Mouse (Mus musculus): ENCODE measurements around the gene Pcbd2. TPM values are rescaled to one million over a fixed set of nuclear protein-coding genes. Genes with fewer than 3 reads are reported as not detected.
A peak's percentile ranks its signal among the peaks of the same experiment; 100 is the strongest.
"Not testable (repeated sequence)": the region's sequence is repeated elsewhere in the genome, so short reads cannot be mapped to it uniquely, and the experiment has no call there.

Gene Pcbd2
- 10 to 100 TPM; 30.9 to 40.2 TPM for total RNA-seq (2021)

DNA sequence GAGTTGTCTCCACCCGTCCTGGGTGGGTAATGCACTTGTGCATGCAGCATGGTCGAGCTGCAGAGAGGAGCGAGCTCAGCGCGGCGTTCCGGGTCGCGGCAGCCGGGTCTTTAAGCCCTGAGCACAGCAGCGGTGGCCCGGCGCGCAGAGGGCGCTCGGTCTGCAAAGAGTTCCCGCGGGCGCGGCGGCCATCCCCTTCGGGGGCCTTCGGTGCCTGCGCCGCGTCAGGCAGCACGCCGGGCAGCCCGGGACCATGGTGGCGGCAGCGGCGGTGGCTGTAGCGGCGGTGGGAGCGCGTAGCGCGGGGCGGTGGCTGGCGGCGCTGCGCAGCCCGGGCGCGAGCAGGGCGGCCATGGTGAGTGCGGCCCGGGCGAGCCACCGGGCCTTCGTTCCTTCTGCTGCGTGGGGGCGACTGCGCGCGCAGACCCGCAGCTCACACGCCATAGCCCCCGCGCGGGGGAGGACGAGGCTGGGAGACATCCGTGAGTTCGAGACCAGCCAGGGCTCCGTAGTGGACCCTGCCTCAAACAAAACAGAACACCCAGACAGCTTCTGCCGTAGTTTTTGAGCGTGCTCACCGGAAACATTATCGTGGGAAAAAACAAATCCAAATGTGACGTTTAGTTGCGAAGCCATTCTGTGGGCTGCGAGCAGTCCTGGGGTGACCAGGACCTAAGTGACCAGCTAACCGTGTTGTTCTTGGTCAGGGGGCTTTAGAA lies at the start of gene Pcbd2:
Pcbd2 (plus strand) TSS at position 249 of the 719 bp plus-strand sequence.
- peak; percentile 74 to 75 for DNase-seq (ENCODE audit: extremely low spot score in 1 of 2, low spot score in 1 of 2)

DNA sequence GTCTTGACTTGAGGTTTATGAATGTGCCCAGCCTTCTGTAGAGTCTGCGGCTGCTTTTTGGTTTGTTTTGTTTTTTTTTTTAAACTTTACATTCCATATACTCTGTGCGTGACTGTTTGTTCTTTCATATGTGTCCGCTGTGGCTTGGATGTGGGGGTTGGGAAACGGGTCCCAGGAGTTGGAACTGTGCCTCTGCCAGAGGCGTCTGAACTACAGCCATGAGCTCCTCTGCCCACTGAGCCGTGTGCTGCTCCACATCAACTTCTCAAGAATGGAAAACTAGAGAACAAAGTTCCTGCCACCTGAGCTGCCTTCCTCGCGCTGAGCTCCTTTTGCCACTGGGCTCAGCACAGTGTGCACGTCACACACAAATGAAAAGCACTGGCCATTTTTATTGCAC lies 45.0 kb upstream of the Pcbd2 start:
- no peak for DNase-seq (ENCODE audit: extremely low spot score in 1 of 2, low spot score in 1 of 2)

GRCm38 (mm10) chr13:55683581-55683980 lies 43.6 kb upstream of the Pcbd2 start:
- DNase-seq (ENCODE audit: extremely low spot score in 1 of 2, low spot score in 1 of 2), result no peak

DNA sequence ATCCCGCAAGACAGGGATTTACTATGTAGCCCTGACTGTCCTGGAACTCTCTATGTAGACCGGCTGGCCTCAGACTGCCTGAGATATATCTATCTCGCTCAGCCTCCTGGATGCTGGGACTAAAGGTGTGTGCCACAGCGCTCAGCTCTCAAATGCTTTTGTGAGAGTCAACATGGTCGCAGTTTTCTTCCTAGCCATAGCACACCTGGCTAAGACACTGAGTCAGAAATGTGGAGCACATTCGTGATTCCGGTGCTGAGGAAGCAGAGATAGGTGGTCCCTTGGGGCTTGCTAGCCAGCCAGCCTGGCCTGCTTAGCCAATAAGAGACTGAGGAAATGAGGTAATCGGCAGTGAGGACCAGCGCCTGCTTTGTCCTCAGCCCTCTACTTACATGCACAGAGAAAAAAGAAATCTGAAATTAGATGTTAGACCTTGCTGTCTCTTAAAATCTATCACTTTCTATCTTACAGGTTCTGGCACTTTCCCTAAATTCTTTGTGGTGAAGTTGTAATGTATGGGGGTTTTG lies 41.0 kb upstream of the Pcbd2 start:
- DNase-seq (ENCODE audit: extremely low spot score in 1 of 2, low spot score in 1 of 2), result no peak

- DNase-seq (ENCODE audit: extremely low spot score in 1 of 2, low spot score in 1 of 2), result no peak
Measured at GRCm38 (mm10) chr13:55687927-55688602, 39.1 kb upstream of the Pcbd2 start.

DNA sequence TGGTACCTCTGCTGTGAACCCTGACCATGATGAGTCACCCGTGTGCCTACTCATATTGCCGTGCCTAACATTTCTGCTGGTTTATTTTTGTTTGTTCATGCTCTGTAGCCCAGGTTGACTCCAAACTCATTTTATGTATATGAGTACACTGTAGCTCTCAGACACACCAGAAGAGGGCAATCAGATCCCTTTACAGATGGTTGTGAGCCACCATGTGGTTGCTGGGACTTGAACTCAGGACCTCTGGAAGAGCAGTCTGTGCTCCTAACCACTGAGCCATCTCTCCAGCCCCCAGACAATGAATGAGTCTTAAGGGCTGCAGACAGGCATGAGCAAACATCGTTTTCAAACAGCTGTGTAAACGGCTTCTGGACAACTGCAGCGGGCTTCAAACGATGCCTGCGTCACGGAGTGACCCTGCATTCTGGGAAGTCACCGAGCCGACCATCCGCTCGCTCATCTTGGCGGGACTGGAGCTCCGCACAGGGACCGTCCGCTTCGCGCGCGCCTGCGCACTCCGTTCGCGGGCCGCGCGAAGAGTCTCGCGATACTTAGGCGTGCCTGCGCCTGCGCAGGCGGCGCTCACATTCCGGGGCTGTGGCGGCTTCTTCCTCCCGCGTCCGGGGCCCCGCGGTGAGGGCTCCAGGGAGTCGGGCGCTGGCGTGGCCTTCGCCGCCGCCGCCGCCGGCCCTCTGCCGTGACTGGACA lies 34.5 kb upstream of the Pcbd2 start, which contains the start of gene B230219D22Rik:
B230219D22Rik (plus strand) TSS at position 590 of the 708 bp plus-strand sequence.
- DNase-seq (ENCODE audit: extremely low spot score in 1 of 2, low spot score in 1 of 2), result peak; percentile 83 to 90

- peak in 1 of 2 experiments; percentile 33 for DNase-seq (ENCODE audit: extremely low spot score in 1 of 2, low spot score in 1 of 2)
Measured at GRCm38 (mm10) chr13:55693243-55693721, 33.9 kb upstream of the Pcbd2 start.

- no peak for DNase-seq (ENCODE audit: extremely low spot score in 1 of 2, low spot score in 1 of 2)
Measured at GRCm38 (mm10) chr13:55694110-55694509, 33.1 kb upstream of the Pcbd2 start.

- not testable (repeated sequence) for DNase-seq (ENCODE audit: extremely low spot score in 1 of 2, low spot score in 1 of 2)
Measured at GRCm38 (mm10) chr13:55695989-55696388, 31.2 kb upstream of the Pcbd2 start.

GRCm38 (mm10) chr13:55704301-55704700 lies 22.9 kb upstream of the Pcbd2 start:
- no peak for DNase-seq (ENCODE audit: extremely low spot score in 1 of 2, low spot score in 1 of 2)

- no peak for DNase-seq (ENCODE audit: extremely low spot score in 1 of 2, low spot score in 1 of 2)
Measured at GRCm38 (mm10) chr13:55712846-55713245, 14.3 kb upstream of the Pcbd2 start.

GRCm38 (mm10) chr13:55714501-55715166 lies 12.5 kb upstream of the Pcbd2 start, which contains the start of gene Txndc15:
Gene Txndc15, plus strand, starts transcription at chr13:55714650.
- peak; percentile 85 to 90 for DNase-seq (ENCODE audit: extremely low spot score in 1 of 2, low spot score in 1 of 2)

- no peak for DNase-seq (ENCODE audit: extremely low spot score in 1 of 2, low spot score in 1 of 2)
Measured at GRCm38 (mm10) chr13:55715167-55715512, 12.0 kb upstream of the Pcbd2 start.

- DNase-seq (ENCODE audit: extremely low spot score in 1 of 2, low spot score in 1 of 2), result no peak
Measured at GRCm38 (mm10) chr13:55715908-55716510, 11.2 kb upstream of the Pcbd2 start.

GRCm38 (mm10) chr13:55721516-55721915 lies 5.7 kb upstream of the Pcbd2 start:
- DNase-seq (ENCODE audit: extremely low spot score in 1 of 2, low spot score in 1 of 2), result no peak

DNA sequence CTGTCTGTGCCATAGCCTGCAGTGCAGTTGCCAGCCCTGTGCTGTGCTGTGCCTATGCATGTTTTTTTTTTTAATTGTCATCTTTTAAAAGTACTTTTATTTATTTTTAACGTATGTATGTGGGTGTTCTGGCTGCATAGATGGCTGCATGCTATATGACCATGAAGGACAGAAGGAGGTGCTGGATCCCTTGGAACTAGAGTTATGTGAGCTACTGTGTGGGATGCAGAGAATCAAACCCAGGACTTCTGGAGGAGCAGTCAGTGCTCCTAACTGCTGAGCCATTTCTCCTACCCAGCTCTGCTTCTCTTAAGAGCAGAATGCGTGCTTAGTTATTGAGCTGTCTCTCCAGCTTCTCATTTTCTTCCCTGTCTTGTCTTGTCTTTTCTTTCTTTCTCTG lies 5.2 kb upstream of the Pcbd2 start:
- no peak for DNase-seq (ENCODE audit: extremely low spot score in 1 of 2, low spot score in 1 of 2)

GRCm38 (mm10) chr13:55726598-55727119 lies 509 bp upstream of the Pcbd2 start:
- no peak for DNase-seq (ENCODE audit: extremely low spot score in 1 of 2, low spot score in 1 of 2)

GRCm38 (mm10) chr13:55727839-55728238 lies 671 bp downstream of the Pcbd2 start:
- DNase-seq (ENCODE audit: extremely low spot score in 1 of 2, low spot score in 1 of 2), result peak; percentile 57 to 61

DNA sequence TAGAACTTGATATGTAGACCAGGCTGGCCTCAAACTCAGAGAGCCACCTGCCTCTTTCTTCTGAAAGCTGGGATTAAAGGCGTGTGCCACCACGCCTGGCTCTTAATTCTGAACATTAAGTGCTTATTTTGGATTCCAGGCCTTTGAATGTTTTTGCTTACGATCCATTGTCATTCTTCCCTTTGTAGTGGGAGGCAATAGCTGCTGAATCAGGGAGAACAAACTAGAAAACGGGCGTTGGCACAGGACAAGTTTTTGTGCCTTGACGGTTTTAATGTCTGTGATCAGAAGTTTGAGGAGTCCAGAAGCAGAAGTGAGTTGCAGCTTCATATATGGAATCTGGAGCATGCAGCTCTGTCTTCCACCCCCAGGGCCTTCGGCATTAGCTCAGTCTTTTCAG lies 3.5 kb downstream of the Pcbd2 start:
- DNase-seq (ENCODE audit: extremely low spot score in 1 of 2, low spot score in 1 of 2), result no peak

GRCm38 (mm10) chr13:55732121-55732520 lies 5.0 kb downstream of the Pcbd2 start:
- DNase-seq (ENCODE audit: extremely low spot score in 1 of 2, low spot score in 1 of 2), result no peak

Measured in layer of hippocampus, postnatal 25 days (tissue).